Mouse (Mus musculus): ENCODE data around the gene 4930402K13Rik.
"Not testable (repeated sequence)": the region's sequence is repeated elsewhere in the genome, so short reads cannot be mapped to it uniquely, and the experiment has no call there.

The 4930402K13Rik gene

GRCm38 (mm10) chrX:9104262-9104661, at the start of gene 4930402K13Rik:
TSS of gene 4930402K13Rik (plus strand) at chrX:9104562.
- DNase-seq (ENCODE audit: low read depth): no peak

DNA sequence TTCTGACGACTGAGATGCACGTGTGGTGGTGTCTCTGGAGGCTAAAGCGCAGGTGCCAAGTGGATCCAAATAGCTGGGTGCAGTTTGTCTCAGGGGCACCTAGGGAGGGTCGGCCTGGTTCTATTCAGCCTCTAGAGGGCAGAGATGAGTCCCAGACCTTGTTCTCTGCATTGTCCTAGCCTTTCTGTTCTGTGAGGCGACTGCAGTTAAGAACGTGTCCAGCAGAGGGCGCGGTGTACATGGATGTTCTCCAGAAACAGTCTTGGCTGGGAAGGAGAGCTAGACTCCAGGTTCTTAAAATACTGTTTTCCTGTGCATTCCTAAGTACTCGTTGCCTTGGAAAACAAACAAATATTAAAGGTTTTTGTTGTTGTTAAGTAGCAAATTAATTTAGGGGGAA, 43.4 kb upstream of the 4930402K13Rik start:
- peak; percentile 2 for DNase-seq (ENCODE audit: low read depth)

GRCm38 (mm10) chrX:9062101-9062500, 42.3 kb upstream of the 4930402K13Rik start:
- no peak for DNase-seq (ENCODE audit: low read depth)

DNA sequence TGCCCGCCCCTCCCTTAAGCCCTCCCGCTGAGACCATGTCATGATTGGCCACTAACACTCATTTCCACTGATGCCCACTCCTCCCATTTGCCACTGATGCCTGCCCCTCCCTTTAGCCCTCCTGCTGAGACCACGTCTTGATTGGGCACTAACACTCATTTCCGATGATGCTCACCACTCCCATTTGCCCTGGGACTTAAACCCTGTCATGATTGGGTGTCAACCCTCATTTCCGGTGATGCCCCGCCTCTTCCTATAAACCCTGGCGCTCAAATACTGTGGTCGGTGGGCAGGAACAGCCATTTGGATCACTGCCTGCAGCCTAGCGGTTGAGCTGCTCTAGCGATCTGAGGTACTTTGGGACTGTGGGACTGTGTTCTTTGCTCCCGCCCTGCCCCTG, 41.6 kb upstream of the 4930402K13Rik start, which contains the start of gene Fthl17f:
Gene Fthl17f (plus strand): TSS at position 301 of the 400 bp plus-strand sequence.
- not testable (repeated sequence) for DNase-seq (ENCODE audit: low read depth)

DNA sequence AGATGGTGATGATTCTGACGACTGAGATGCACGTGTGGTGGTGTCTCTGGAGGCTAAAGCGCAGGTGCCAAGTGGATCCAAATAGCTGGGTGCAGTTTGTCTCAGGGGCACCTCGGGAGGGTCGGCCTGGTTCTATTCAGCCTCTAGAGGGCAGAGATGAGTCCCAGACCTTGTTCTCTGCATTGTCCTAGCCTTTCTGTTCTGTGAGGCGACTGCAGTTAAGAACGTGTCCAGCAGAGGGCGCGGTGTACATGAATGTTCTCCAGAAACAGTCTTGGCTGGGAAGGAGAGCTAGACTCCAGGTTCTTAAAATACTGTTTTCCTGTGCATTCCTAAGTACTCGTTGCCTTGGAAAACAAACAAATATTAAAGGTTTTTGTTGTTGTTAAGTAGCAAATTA, 26.7 kb upstream of the 4930402K13Rik start:
- peak; percentile 2 for DNase-seq (ENCODE audit: low read depth)

- not testable (repeated sequence) for DNase-seq (ENCODE audit: low read depth)
These were observed 9.3 kb upstream of the 4930402K13Rik start for GRCm38 (mm10) chrX:9095066-9095465.

- no peak for DNase-seq (ENCODE audit: low read depth)
These were observed 6.0 kb downstream of the 4930402K13Rik start for GRCm38 (mm10) chrX:9110381-9110780.

- DNase-seq (ENCODE audit: low read depth): no peak
These were observed 20.6 kb downstream of the 4930402K13Rik start for GRCm38 (mm10) chrX:9124928-9125327.

- DNase-seq (ENCODE audit: low read depth): peak; percentile 18
These were observed 24.0 kb downstream of the 4930402K13Rik start for GRCm38 (mm10) chrX:9128317-9128831.

GRCm38 (mm10) chrX:9139290-9139948, 35.1 kb downstream of the 4930402K13Rik start:
- peak; percentile 16 for DNase-seq (ENCODE audit: low read depth)

DNA sequence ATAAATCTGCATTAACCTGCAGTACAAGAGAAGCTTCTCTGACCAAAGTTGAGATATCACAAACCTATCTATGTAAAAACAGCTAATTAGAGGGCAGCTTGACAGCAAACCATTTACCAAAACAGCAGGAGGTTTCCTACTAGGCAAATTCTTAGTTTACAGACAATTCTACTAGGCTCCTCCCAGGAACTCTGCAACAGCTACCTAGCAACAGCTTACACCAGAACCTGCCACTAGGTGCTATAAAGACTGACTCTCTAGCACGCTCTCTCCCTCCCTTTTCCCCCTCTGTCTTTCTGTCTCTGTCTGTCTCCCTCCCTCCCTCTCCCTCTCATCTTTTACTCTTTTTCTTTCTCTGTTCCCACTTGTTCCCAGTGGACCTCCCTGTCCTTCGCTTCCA, 38.3 kb downstream of the 4930402K13Rik start:
- DNase-seq (ENCODE audit: low read depth): no peak

Data from naive thymus-derived CD4-positive, alpha-beta T cell, adult 2 months (primary cell).